Mouse (Mus musculus) stomach, embryonic 15.5 days (tissue): ENCODE measurements around the gene Cdca7l. TPM values are rescaled to one million over a fixed set of nuclear protein-coding genes. Genes with fewer than 3 reads are reported as not detected.

Source experiments
- ATAC-seq: fragments of 200-750 bp; cut with Nextera tagmentation; 2 replicates; pipeline ENCODE4 v1.8.0; 2017; ENCODE audit warnings: low read depth, moderate number of reproducible peaks, moderate TSS enrichment; ENCODE audit not compliant: insufficient read depth, low FRiP score
- H3K27ac ChIP-seq: fragments of 300-500 bp; sonication (generic); 2 replicates; pipeline ENCODE4 v1.5.1; 2015; ENCODE audit warnings: mild to moderate bottlenecking, inconsistent platforms
- H3K27me3 ChIP-seq: fragments of 300-500 bp; sonication (generic); replicated peaks from 2 replicates; pipeline ENCODE4 v1.6.1; 2015; ENCODE audit warnings: inconsistent platforms
- H3K36me3 ChIP-seq: fragments of 300-500 bp; sonication (generic); 2 replicates; pipeline ENCODE4 v1.6.1; 2015; ENCODE audit warnings: inconsistent platforms
- H3K4me1 ChIP-seq: fragments of 300-500 bp; sonication (generic); 2 replicates; pipeline ENCODE4 v1.6.1; 2015; ENCODE audit warnings: inconsistent platforms
- H3K4me2 ChIP-seq: fragments of 300-500 bp; sonication (generic); 2 replicates; pipeline ENCODE4 v1.6.1; 2015; ENCODE audit warnings: mild to moderate bottlenecking, inconsistent platforms
- H3K4me3 ChIP-seq: fragments of 300-500 bp; sonication (generic); replicated peaks from 2 replicates; pipeline ENCODE4 v1.5.1; 2015; ENCODE audit warnings: inconsistent platforms
- H3K9ac ChIP-seq: fragments of 300-500 bp; sonication (generic); 2 replicates; pipeline ENCODE4 v1.6.1; 2015; ENCODE audit warnings: inconsistent platforms
- H3K9me3 ChIP-seq: fragments of 300-500 bp; sonication (generic); 2 replicates; pipeline ENCODE4 v1.6.1; 2016; ENCODE audit warnings: inconsistent platforms
- WGBS: fragments of 180-500 bp; shearing (Covaris S2); methylation state at CpG from one replicate; pipeline ENCODE4 v1.1.7; 2015; 5-methylcytosine and 5-hydroxymethylcytosine counted together
- polyA plus RNA-seq: library from polyadenylated mRNA; unstranded; fragments of >200 nt; fragmentation: Nextera tagmentation; extraction: Ambion mirVana; gene quantifications from 2 replicates; pipeline ENCODE4 v1.2.1, GENCODE M21; 2015

The Cdca7l gene
- polyA plus RNA-seq, 1 experiment from 2014 or later = 42.5 TPM

GRCm38 (mm10) chr12:117783426-117783825 is 20.7 kb upstream of the Cdca7l start:
- no peak for ATAC-seq
- Histone ChIP-seq H3K4me2 (no peak overlapping the region), H3K4me1 (0 out of 2 replicates have a peak, but pooled peaks cover under 1% of the 10 kb centered on the region), H3K9ac (no peak overlapping the region), H3K36me3 (no peaks in the 10 kb centered on the region), H3K27me3 (no peaks in the 10 kb centered on the region), H3K9me3 (no peaks in the 10 kb centered on the region), H3K4me3 (no peak overlapping the region), H3K27ac (no peak overlapping the region)
- 68% methylated on average over 1 of the region's 1 CpGs for WGBS

DNA sequence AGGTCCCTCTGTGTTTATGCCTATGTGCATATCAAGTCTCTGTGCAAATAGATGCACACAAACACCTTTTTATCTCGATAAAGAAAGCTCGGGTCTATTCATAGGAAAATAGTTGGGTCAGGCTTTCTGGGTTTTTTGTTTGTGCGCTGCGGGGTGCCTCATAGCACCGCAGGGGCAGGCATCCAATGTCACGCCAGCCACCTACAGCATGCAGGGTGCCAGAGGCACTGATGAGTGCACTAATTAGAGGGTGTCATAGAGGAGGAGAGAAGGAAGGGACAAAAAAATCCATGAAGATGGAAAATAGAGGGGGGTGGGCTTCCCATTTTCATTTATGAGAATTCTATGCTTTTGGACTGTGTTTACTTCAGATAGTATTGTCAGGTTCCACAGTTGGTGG is 17.5 kb upstream of the Cdca7l start:
- Histone ChIP-seq H3K4me1 (0 out of 2 replicates have a peak, but pooled peaks cover 2% of the 10 kb centered on the region), H3K4me3 (no peak overlapping the region), H3K9ac (no peak overlapping the region), H3K27me3 (no peaks in the 10 kb centered on the region), H3K27ac (no peak overlapping the region), H3K9me3 (no peaks in the 10 kb centered on the region), H3K4me2 (no peak overlapping the region), H3K36me3 (no peaks in the 10 kb centered on the region)
- ATAC-seq = no peak
- 47% methylated on average over 6 of the region's 6 CpGs for WGBS

- H3K4me3 ChIP-seq = no peak overlapping the region; the same call in 1 of the 2 replicates
- no peaks in the 10 kb centered on the region for H3K9me3 ChIP-seq
- H3K27ac ChIP-seq = no peak overlapping the region
- no peaks in the 10 kb centered on the region for H3K27me3 ChIP-seq
- H3K9ac ChIP-seq = no peak overlapping the region
- H3K4me1 ChIP-seq = 0 out of 2 replicates have a peak, but pooled peaks cover 2% of the 10 kb centered on the region
- ATAC-seq = no peak; the same call in 1 of the 2 replicates
- 18% methylated on average over 24 of the region's 24 CpGs for WGBS
- peak overlapping the region; percentile 55 for H3K4me2 ChIP-seq
- H3K36me3 ChIP-seq = no peaks in the 10 kb centered on the region
Observed at GRCm38 (mm10) chr12:117788513-117789011, 15.5 kb upstream of the Cdca7l start.

- H3K9ac ChIP-seq = no peak overlapping the region
- no peak overlapping the region for H3K4me3 ChIP-seq
- no peak overlapping the region for H3K27ac ChIP-seq
- no peak overlapping the region for H3K4me2 ChIP-seq
- 0 out of 2 replicates have a peak, but pooled peaks cover 2% of the 10 kb centered on the region for H3K4me1 ChIP-seq
- no peaks in the 10 kb centered on the region for H3K36me3 ChIP-seq
- 46% methylated on average over 7 of the region's 7 CpGs for WGBS
- H3K27me3 ChIP-seq = no peaks in the 10 kb centered on the region
- H3K9me3 ChIP-seq = no peaks in the 10 kb centered on the region
- ATAC-seq = no peak
Observed at GRCm38 (mm10) chr12:117789017-117789416, 15.1 kb upstream of the Cdca7l start.

DNA sequence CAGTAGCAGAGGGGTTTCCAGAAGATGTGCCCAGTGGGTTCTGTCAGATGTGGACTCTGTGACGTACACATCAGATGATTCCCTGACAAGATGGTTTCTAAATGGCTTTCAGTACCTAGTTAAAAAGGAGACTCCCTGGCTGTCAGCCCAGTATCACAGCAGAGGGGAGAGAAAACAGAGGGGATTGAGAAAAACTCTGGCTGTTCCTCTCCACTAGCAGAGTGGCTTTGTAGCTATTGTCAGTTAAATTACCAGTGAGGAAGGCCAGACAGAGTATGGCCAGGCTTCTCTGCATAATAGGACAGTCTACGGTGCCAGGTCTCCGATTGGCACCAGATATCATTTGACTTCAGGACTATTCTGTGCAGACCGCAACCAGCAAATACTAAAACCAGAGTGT is 8.8 kb upstream of the Cdca7l start:
- Histone ChIP-seq H3K27ac (no peak overlapping the region), H3K4me3 (no peak overlapping the region), H3K27me3 (no peaks in the 10 kb centered on the region), H3K4me1 (no peaks in the 10 kb centered on the region), H3K4me2 (no peak overlapping the region), H3K9me3 (no peaks in the 10 kb centered on the region), H3K9ac (no peak overlapping the region), H3K36me3 (no peaks in the 10 kb centered on the region)
- no peak for ATAC-seq
- 79% methylated on average over 4 of the region's 4 CpGs for WGBS

DNA sequence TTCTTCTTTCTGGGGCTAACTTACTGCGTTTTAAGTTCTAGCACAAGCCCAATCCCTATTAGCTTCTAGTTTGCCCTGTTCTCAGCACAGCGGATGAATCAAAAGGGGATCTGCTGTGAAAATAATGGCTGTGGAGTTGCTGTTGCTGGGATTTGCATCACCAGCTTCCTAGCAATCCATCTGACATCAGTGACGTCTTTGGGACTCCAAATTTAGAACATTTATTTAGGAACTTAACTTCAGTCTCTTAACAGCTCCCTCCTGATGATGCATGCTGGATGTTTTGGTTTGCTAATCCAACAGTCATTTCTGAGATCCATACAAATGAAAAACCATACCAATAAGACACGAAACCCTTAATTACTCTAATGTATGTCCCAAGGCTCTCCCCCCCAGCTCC is 1.5 kb downstream of the Cdca7l start:
- H3K36me3 ChIP-seq = no peaks in the 10 kb centered on the region
- H3K4me2 ChIP-seq = no peak overlapping the region
- H3K4me3 ChIP-seq = no peak overlapping the region
- no peaks in the 10 kb centered on the region for H3K4me1 ChIP-seq
- 0 out of 2 replicates have a peak, but pooled peaks cover 3% of the 10 kb centered on the region for H3K27me3 ChIP-seq
- 73% methylated on average over 4 of the region's 4 CpGs for WGBS
- no peak for ATAC-seq
- no peak overlapping the region for H3K9ac ChIP-seq
- no peak overlapping the region for H3K27ac ChIP-seq
- no peaks in the 10 kb centered on the region for H3K9me3 ChIP-seq

- 0 out of 2 replicates have a peak, but pooled peaks cover 3% of the 10 kb centered on the region for H3K27me3 ChIP-seq
- H3K4me2 ChIP-seq = no peak overlapping the region
- 64% methylated on average over 12 of the region's 12 CpGs for WGBS
- no peak for ATAC-seq
- H3K4me1 ChIP-seq = no peaks in the 10 kb centered on the region
- H3K27ac ChIP-seq = no peak overlapping the region
- no peaks in the 10 kb centered on the region for H3K9me3 ChIP-seq
- no peak overlapping the region for H3K9ac ChIP-seq
- H3K4me3 ChIP-seq = no peak overlapping the region
- no peaks in the 10 kb centered on the region for H3K36me3 ChIP-seq
Observed at GRCm38 (mm10) chr12:117806007-117806451, 1.9 kb downstream of the Cdca7l start.

DNA sequence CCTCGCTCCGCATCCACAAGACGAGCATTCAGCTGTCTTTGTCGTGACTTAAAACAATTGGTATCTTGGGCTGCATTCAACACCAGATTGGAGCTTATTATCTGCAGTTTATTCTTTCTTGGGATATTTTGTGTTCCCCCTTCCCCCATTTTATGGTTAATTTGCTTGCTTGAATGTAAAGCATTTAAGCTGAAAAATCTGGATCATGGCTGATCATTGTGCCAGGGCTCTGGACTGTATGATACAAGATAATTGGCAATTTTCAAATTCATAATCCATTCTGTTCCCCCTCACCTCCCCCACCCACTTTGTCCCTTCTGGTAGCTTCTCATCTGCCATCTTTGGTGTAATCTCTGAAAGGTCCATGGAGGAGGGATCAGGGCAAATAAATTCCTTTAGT is 2.4 kb downstream of the Cdca7l start:
- Histone ChIP-seq H3K27me3 (0 out of 2 replicates have a peak, but pooled peaks cover 3% of the 10 kb centered on the region), H3K9me3 (no peaks in the 10 kb centered on the region), H3K27ac (no peak overlapping the region), H3K4me1 (no peaks in the 10 kb centered on the region), H3K9ac (no peak overlapping the region), H3K4me3 (no peak overlapping the region), H3K4me2 (no peak overlapping the region), H3K36me3 (no peaks in the 10 kb centered on the region)
- 83% methylated on average over 4 of the region's 4 CpGs for WGBS
- no peak for ATAC-seq

GRCm38 (mm10) chr12:117807637-117808036 is 3.5 kb downstream of the Cdca7l start:
- no peaks in the 10 kb centered on the region for H3K36me3 ChIP-seq
- H3K4me1 ChIP-seq = no peaks in the 10 kb centered on the region
- no peak overlapping the region for H3K4me3 ChIP-seq
- 0 out of 2 replicates have a peak, but pooled peaks cover 3% of the 10 kb centered on the region for H3K27me3 ChIP-seq
- 19% methylated on average over 10 of the region's 12 CpGs for WGBS
- H3K4me2 ChIP-seq = no peak overlapping the region
- no peak for ATAC-seq
- no peaks in the 10 kb centered on the region for H3K9me3 ChIP-seq
- H3K9ac ChIP-seq = no peak overlapping the region
- no peak overlapping the region for H3K27ac ChIP-seq

DNA sequence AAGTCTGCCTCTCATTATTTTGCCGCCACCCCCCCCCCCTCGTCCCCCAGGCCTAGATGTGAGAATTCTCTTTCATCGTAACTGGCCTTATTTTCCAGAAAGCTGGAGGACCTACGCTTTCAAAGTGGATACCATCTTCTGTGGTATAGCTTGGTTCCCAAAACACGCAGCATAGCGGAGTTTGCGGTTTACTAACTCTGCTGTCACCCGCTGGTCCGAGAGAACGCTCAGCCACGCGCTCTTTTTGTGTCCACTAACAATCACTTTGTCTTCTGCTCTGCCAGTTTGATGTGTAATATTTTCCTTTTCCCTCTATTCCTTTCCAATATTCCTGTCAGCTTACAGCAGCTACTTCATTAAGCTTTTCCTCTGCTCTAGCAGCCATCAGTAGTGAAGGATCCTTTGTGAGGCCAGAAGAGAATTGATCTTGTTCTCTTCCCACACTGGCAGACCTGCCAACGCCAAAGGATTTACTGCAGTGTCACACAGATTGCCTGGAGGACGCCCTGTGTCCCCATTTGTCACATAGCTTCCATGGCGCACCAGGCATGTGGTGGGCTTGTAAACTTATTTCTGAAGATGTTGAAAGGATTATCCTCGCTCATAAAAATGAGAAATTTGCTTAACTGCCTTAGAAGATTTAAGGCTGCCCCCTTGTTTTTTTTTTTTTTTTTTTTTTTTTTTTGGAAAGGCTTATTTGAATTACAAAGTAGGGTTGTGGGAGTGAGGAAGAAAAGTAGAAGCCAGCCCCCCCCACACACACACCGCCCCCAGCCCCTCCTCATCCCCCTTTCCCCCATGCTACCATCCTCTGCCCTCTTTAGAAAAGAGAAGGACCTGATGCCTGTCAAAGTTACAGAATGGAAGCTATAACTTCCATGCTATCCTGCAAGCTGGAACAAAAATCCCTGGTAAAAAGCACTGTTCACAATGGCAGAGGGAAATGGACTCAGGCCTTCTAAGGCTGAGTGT is 4.6 kb downstream of the Cdca7l start:
- WGBS = 48% methylated on average over 17 of the region's 17 CpGs
- Histone ChIP-seq H3K9me3 (no peaks in the 10 kb centered on the region), H3K27ac (no peak overlapping the region), H3K36me3 (no peaks in the 10 kb centered on the region), H3K9ac (no peak overlapping the region), H3K4me3 (no peak overlapping the region), H3K4me1 (no peaks in the 10 kb centered on the region), H3K4me2 (no peak overlapping the region), H3K27me3 (0 out of 2 replicates have a peak, but pooled peaks cover 3% of the 10 kb centered on the region)
- ATAC-seq = no peak

GRCm38 (mm10) chr12:117809327-117810017 is 5.4 kb downstream of the Cdca7l start:
- 47% methylated on average over 10 of the region's 10 CpGs for WGBS
- no peak overlapping the region for H3K27ac ChIP-seq
- no peak overlapping the region for H3K4me3 ChIP-seq

More at GRCm38 (mm10) chr12:117809327-117810017, 5.4 kb downstream of the Cdca7l start:
- no peaks in the 10 kb centered on the region for H3K36me3 ChIP-seq
- H3K4me1 ChIP-seq = no peaks in the 10 kb centered on the region
- no peak for ATAC-seq
- H3K9ac ChIP-seq = no peak overlapping the region
- H3K4me2 ChIP-seq = no peak overlapping the region
- H3K27me3 ChIP-seq = 0 out of 2 replicates have a peak, but pooled peaks cover 3% of the 10 kb centered on the region
- no peaks in the 10 kb centered on the region for H3K9me3 ChIP-seq
